Mouse (Mus musculus): ENCODE results near the gene Serpinc1.

- TF ChIP-seq POLR2A (IDR thresholded peaks at IDR 0.05; ENCODE audit: borderline replicate concordance, extremely low read depth, low read depth, low read length) (no peak), CTCF (IDR thresholded peaks at IDR 0.05; ENCODE audit: insufficient read depth, low read length) (no peak)
These were observed 3.0 kb downstream of the Serpinc1 start for GRCm38 (mm10) chr1:160981337-160981736.
